Mouse (Mus musculus) T-helper 17 cell (primary cell): ENCODE data around the gene Pou6f1.
"Not testable (repeated sequence)": the region's sequence is repeated elsewhere in the genome, so short reads cannot be mapped to it uniquely, and the experiment has no call there.

Experiments used
- in situ Hi-C, 2 experiments: fragments of 300-600 bp; cut with MboI, MseI; formaldehyde crosslinking; loops; 1 replicate in 1 of 2; 2 replicates in 1 of 2; pipeline ENCODE4 v1.15.1; 2025; ENCODE audit warnings: high pct_unique_total_duplicates in 2 of 2

Gene Pou6f1

GRCm38 (mm10) chr15:100576810-100577209 lies 23.0 kb downstream of the Pou6f1 start:
- in situ Hi-C loops, result loop anchor here in 1 of 2 experiments (5.0 kb wide), 1 partner anchor 55 kb away; no protein-coding TSS in a partner anchor

GRCm38 (mm10) chr15:100576392-100576791 lies 23.4 kb downstream of the Pou6f1 start:
- in situ Hi-C loops, result loop anchor here in 1 of 2 experiments (5.0 kb wide), 1 partner anchor 54 kb away; no protein-coding TSS in a partner anchor

- in situ Hi-C loops, result loop anchor here in 1 of 2 experiments (5.0 kb wide), 1 partner anchor 53 kb away; no protein-coding TSS in a partner anchor
These were observed 24.4 kb downstream of the Pou6f1 start for GRCm38 (mm10) chr15:100575366-100575765.

- in situ Hi-C loops, result no loop called here
These were observed 25.4 kb downstream of the Pou6f1 start for GRCm38 (mm10) chr15:100574378-100574777.

- in situ Hi-C loops, result no loop called here
These were observed 25.8 kb downstream of the Pou6f1 start for GRCm38 (mm10) chr15:100573946-100574345.

- in situ Hi-C loops, result no loop called here
These were observed 30.5 kb downstream of the Pou6f1 start for GRCm38 (mm10) chr15:100569239-100569638.

GRCm38 (mm10) chr15:100566531-100566930 lies 33.3 kb downstream of the Pou6f1 start:
- in situ Hi-C loops, result no loop called here

GRCm38 (mm10) chr15:100557705-100558433 lies 41.9 kb downstream of the Pou6f1 start:
- in situ Hi-C loops, result loop anchor here in 1 of 2 experiments (5.0 kb wide), 1 partner anchor 34 kb away; no protein-coding TSS in a partner anchor

- in situ Hi-C loops, result loop anchor here in 1 of 2 experiments (5.0 kb wide), 1 partner anchor 36 kb away; no protein-coding TSS in a partner anchor
These were observed 43.4 kb downstream of the Pou6f1 start for GRCm38 (mm10) chr15:100556378-100556777.

- in situ Hi-C loops, result loop anchor here in 1 of 2 experiments (5.0 kb wide), 1 partner anchor 36 kb away; no protein-coding TSS in a partner anchor
These were observed 43.8 kb downstream of the Pou6f1 start for GRCm38 (mm10) chr15:100555965-100556364.

- in situ Hi-C loops, result loop anchor here in 1 of 2 experiments (5.0 kb wide), 1 partner anchor 69 kb away; no protein-coding TSS in a partner anchor
These were observed 48.2 kb downstream of the Pou6f1 start, which contains the start of gene Tfcp2 for GRCm38 (mm10) chr15:100551326-100552307. Gene Tfcp2, minus strand, starts transcription at chr15:100552008.

GRCm38 (mm10) chr15:100550280-100550679 lies 49.5 kb downstream of the Pou6f1 start:
- in situ Hi-C loops, result loop anchor here in 1 of 2 experiments (5.0 kb wide), 1 partner anchor 68 kb away; no protein-coding TSS in a partner anchor

GRCm38 (mm10) chr15:100543651-100544030 lies 56.1 kb downstream of the Pou6f1 start:
- in situ Hi-C loops, result not testable (repeated sequence)

- in situ Hi-C loops, result not testable (repeated sequence)
These were observed 56.7 kb downstream of the Pou6f1 start for GRCm38 (mm10) chr15:100542876-100543650.

GRCm38 (mm10) chr15:100541426-100541825 lies 58.4 kb downstream of the Pou6f1 start:
- in situ Hi-C loops, result no loop called here

- in situ Hi-C loops, result not testable (repeated sequence)
These were observed 58.8 kb downstream of the Pou6f1 start for GRCm38 (mm10) chr15:100541001-100541400.

- in situ Hi-C loops, result loop anchor here in 1 of 2 experiments (5.0 kb wide), 1 partner anchor 128 kb away; the partner anchor contains the start of gene Bin2
These were observed 60.4 kb downstream of the Pou6f1 start for GRCm38 (mm10) chr15:100539411-100539810.

GRCm38 (mm10) chr15:100537913-100538312 lies 61.9 kb downstream of the Pou6f1 start:
- in situ Hi-C loops, result loop anchor here in 1 of 2 experiments (5.0 kb wide), 1 partner anchor 129 kb away; the partner anchor contains the start of gene Bin2

GRCm38 (mm10) chr15:100527900-100528299 lies 71.9 kb downstream of the Pou6f1 start:
- in situ Hi-C loops, result no loop called here

- in situ Hi-C loops, result no loop called here
These were observed 74.4 kb downstream of the Pou6f1 start for GRCm38 (mm10) chr15:100525405-100525804.
